Mouse (Mus musculus): ENCODE data around the gene Gpr160. TPM values are rescaled to one million over a fixed set of nuclear protein-coding genes. Genes with fewer than 3 reads are reported as not detected.

Gene Gpr160
- polyA plus RNA-seq, 1 experiment from 2014 or later, result 1.1 TPM

DNA sequence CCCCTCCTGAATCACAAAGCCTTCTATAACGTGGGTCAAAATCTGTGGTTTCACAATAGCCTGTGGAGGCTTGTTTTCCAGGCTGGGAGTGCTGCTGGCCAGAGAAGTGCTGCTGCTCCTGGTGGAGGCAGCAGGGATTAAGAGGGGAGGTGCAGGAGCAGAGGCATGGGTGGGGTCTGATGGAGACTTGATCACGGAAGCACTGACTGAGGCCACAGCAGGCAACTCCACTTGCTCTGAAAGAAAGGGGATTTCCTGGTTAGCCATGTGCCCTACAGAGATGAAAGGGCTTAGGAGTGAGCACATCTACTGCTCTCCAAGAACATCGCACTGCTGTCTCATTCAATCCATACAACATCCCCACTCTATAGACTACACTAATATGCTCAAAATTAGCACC, 74.1 kb downstream of the Gpr160 start:
- no peak for DNase-seq (ENCODE audit: low spot score)
- Histone ChIP-seq H3K4me2 (replicated peaks; ENCODE audit: low read depth, low read length) (no peak overlapping the region), H3K9ac (ENCODE audit: low read depth, low read length) (no peak overlapping the region), H3K27ac (ENCODE audit: low read depth, low read length) (no peak overlapping the region), H3K4me3 (ENCODE audit: low read depth, low read length) (no peak overlapping the region), H3K4me1 (replicated peaks; ENCODE audit: control insufficient read depth, insufficient read depth, low read length) (no peaks in the 10 kb centered on the region), H3K27me3 (ENCODE audit: control insufficient read depth, insufficient read depth, low read length) (no peaks in the 10 kb centered on the region), H3K9me3 (ENCODE audit: control insufficient read depth, low read length) (no peaks in the 10 kb centered on the region), H3K36me3 (ENCODE audit: control insufficient read depth, insufficient read depth, low read length) (no peaks in the 10 kb centered on the region)
- WGBS, result 57% methylated on average over 3 of the region's 3 CpGs
- no peak for ATAC-seq (ENCODE audit: low FRiP score)

DNA sequence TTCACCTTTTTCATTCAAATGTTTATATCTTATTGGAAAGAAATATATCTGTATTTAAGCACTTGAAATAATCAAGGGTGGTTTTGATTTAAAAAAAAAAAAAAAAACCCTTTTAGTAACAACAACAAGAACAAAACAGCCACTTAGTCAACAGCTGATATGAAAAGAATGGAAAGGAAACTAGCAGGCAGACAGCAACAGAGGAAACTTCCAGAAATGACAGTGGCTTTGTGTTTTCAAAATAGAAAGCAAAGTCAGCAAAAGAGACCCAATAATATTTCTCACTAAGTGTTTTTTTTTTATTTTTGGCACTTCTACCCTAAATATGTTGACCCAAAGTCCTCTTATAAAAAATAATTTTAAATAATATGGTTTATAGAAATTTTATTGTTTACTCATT, 78.6 kb downstream of the Gpr160 start:
- no peaks in the 10 kb centered on the region for H3K4me1 ChIP-seq (replicated peaks; ENCODE audit: control insufficient read depth, insufficient read depth, low read length)
- H3K4me2 ChIP-seq (replicated peaks; ENCODE audit: low read depth, low read length), result no peak overlapping the region
- no peak overlapping the region for H3K4me3 ChIP-seq (ENCODE audit: low read depth, low read length)
- no peak for DNase-seq (ENCODE audit: low spot score)
- H3K27me3 ChIP-seq (ENCODE audit: control insufficient read depth, insufficient read depth, low read length), result no peaks in the 10 kb centered on the region
- no peak for ATAC-seq (ENCODE audit: low FRiP score)
- H3K27ac ChIP-seq (ENCODE audit: low read depth, low read length), result no peak overlapping the region
- H3K36me3 ChIP-seq (ENCODE audit: control insufficient read depth, insufficient read depth, low read length), result peaks cover 4% of the 10 kb centered on the region; the same call in 1 of the 2 replicates
- no peaks in the 10 kb centered on the region for H3K9me3 ChIP-seq (ENCODE audit: control insufficient read depth, low read length)
- no peak overlapping the region for H3K9ac ChIP-seq (ENCODE audit: low read depth, low read length)

Other genes with a start within 250 kb of the Gpr160 start
- gene Lrriq4, start 211.4 kb upstream of the Gpr160 start, polyA plus RNA-seq (2014; fragmentation: Nextera tagmentation; extraction: Ambion mirVana), result not detected in 2 replicates
- 2.9 and 4.1 TPM in 2 replicates for gene Lrrc34, start 208.1 kb upstream of the Gpr160 start, polyA plus RNA-seq (2014; fragmentation: Nextera tagmentation; extraction: Ambion mirVana)
- gene Lrrc31, start 156.1 kb upstream of the Gpr160 start, polyA plus RNA-seq (2014; fragmentation: Nextera tagmentation; extraction: Ambion mirVana), result not detected in 2 replicates
- not detected in 2 replicates for gene Samd7, start 109.7 kb upstream of the Gpr160 start, polyA plus RNA-seq (2014; fragmentation: Nextera tagmentation; extraction: Ambion mirVana)
- gene Sec62, start 63.1 kb upstream of the Gpr160 start, polyA plus RNA-seq (2014; fragmentation: Nextera tagmentation; extraction: Ambion mirVana), result 64.3 and 71.5 TPM in 2 replicates
- 5.3 and 7.3 TPM in 2 replicates for gene Phc3, start 113.5 kb downstream of the Gpr160 start, polyA plus RNA-seq (2014; fragmentation: Nextera tagmentation; extraction: Ambion mirVana)
- 37.3 and 41.1 TPM in 2 replicates for gene Prkci, start 139.8 kb downstream of the Gpr160 start, polyA plus RNA-seq (2014; fragmentation: Nextera tagmentation; extraction: Ambion mirVana)
- gene Skil, start 239.1 kb downstream of the Gpr160 start, polyA plus RNA-seq (2014; fragmentation: Nextera tagmentation; extraction: Ambion mirVana), result 57.9 and 71.1 TPM in 2 replicates